Mouse (Mus musculus): ENCODE measurements around the gene Dcst1. TPM values are rescaled to one million over a fixed set of nuclear protein-coding genes. Genes with fewer than 3 reads are reported as not detected.

Dcst1 gene
- polyA plus RNA-seq, 1 experiment from 2014 or later: 0.34 TPM

DNA sequence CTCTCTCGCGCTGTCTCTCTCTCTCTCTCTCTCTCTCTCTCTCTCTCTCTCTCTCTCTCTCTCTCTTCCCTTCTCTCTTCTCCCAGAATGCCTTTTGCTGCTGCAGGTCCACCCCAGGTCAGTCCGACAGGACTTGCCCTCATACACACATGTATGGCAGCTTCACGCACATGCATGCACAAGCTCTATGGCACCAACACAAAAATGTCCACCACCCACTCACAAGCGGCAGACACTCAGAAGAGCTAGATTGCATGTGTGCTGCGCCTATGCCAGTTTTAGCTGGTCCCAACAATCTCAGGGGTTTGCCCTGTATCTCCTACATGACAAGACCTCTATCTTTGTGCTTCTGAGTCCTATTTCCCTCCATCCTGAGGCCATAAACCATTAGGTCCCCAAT lies 47.8 kb downstream of the Dcst1 start:
- no peak for ATAC-seq (replicated peaks; ENCODE audit: low FRiP score, low TSS enrichment, low read depth)
- 64% methylated on average over 6 of the region's 6 CpGs for WGBS
- Histone ChIP-seq H3K9ac (ENCODE audit: low read length) (no peak overlapping the region), H3K4me3 (ENCODE audit: low read depth, low read length) (no peak overlapping the region), H3K27me3 (replicated peaks; ENCODE audit: control insufficient read depth, insufficient read depth, low read length) (peaks cover 32% of the 10 kb centered on the region), H3K27ac (ENCODE audit: low read depth) (no peak overlapping the region), H3K4me1 (replicated peaks; ENCODE audit: control insufficient read depth, insufficient read depth, low read length) (peaks cover 56% of the 10 kb centered on the region), H3K36me3 (ENCODE audit: control insufficient read depth, insufficient read depth, low read length) (no peaks in the 10 kb centered on the region), H3K4me2 (ENCODE audit: low read length) (no peak overlapping the region; the same call in 1 of the 2 replicates), H3K9me3 (ENCODE audit: control insufficient read depth, low read length) (no peaks in the 10 kb centered on the region)
- DNase-seq (ENCODE audit: low spot score): no peak

DNA sequence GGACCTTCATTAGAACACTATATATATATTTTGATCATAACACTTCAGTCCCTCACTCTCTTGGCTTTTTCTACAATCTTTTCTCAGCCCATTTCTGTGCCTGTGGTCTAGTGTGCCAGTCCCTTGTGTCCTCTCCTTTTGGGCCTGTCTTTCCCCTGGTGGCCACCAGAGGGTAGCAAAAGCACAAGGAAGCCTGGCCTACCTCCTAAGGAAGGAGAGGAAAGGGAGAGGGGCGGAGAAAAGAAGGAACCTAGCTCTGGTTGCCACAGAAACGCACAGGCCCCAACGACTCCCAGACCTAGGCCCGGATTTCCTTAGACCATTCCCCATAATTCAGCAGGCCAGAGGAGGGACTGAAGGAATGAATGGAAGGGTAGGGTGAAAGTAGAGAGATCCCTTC lies 48.2 kb downstream of the Dcst1 start:
- H3K9ac ChIP-seq (ENCODE audit: low read length): no peak overlapping the region

DNA sequence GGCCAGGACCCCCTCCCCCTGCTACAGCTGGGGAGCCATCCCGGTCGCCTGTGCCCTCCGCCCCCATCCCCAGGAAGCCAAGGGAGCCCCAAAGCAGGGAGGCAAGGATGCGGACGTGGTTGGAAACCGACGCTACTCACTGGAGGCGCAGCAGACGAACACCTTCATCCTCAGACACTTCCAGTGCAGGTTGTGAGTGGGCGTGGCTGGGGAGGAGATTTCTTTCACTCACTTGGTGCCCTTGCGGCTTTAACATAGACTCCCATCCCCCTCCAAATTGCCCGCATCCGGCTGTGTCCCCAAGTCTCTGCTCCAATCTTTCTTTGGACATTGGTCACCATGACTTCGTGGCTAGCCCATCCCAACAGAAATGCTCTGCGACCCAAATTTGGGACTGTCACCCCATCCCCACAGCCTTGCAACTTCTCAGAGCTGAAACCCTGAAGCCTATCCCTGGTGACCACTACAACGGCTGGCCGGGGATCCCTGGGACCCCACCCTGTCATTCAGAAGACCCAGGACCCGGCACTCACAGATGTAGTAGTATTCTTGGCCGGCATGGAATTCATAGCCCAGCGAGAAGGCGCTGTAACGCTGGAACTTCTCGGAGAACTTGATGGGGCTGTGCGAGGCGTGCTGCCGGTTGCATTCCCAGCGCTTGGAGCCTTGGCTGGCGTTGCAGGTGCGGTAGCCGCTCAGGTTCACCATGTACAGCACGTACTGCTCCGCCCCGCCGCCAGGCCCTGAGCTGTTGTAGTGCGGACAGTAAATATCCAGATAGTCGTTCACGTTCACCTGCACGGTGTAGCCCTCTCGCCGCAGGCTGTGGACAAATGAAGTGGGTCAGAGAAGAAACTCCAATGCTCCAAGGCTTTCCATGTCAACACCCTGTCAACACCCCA lies 48.9 kb downstream of the Dcst1 start:
- H3K27ac ChIP-seq (ENCODE audit: low read depth): no peak overlapping the region
- H3K4me3 ChIP-seq (ENCODE audit: low read depth, low read length): peak overlapping the region; percentile 12; the same call in 1 of the 2 replicates
- peak overlapping the region; percentile 53 for H3K4me2 ChIP-seq (ENCODE audit: low read length)
- H3K4me1 ChIP-seq (replicated peaks; ENCODE audit: control insufficient read depth, insufficient read depth, low read length): peaks cover 47% of the 10 kb centered on the region
- peaks cover 28% of the 10 kb centered on the region for H3K27me3 ChIP-seq (replicated peaks; ENCODE audit: control insufficient read depth, insufficient read depth, low read length)
- DNase-seq (ENCODE audit: low spot score): no peak
- no peak overlapping the region for H3K9ac ChIP-seq (ENCODE audit: low read length)
- ATAC-seq (replicated peaks; ENCODE audit: low FRiP score, low TSS enrichment, low read depth): no peak; the same call in 1 of the 2 replicates
- no peaks in the 10 kb centered on the region for H3K9me3 ChIP-seq (ENCODE audit: control insufficient read depth, low read length)
- 18% methylated on average over 40 of the region's 40 CpGs for WGBS
- H3K36me3 ChIP-seq (ENCODE audit: control insufficient read depth, insufficient read depth, low read length): no peaks in the 10 kb centered on the region

More for the DNA sequence above, 48.2 kb downstream of the Dcst1 start:
- ATAC-seq (replicated peaks; ENCODE audit: low FRiP score, low TSS enrichment, low read depth): peak; percentile 28; the same call in 1 of the 2 replicates
- Histone ChIP-seq H3K27ac (ENCODE audit: low read depth) (no peak overlapping the region), H3K36me3 (ENCODE audit: control insufficient read depth, insufficient read depth, low read length) (no peaks in the 10 kb centered on the region), H3K9me3 (ENCODE audit: control insufficient read depth, low read length) (no peaks in the 10 kb centered on the region), H3K4me1 (replicated peaks; ENCODE audit: control insufficient read depth, insufficient read depth, low read length) (peaks cover 54% of the 10 kb centered on the region), H3K4me2 (ENCODE audit: low read length) (peak overlapping the region; percentile 34), H3K27me3 (replicated peaks; ENCODE audit: control insufficient read depth, insufficient read depth, low read length) (peaks cover 32% of the 10 kb centered on the region), H3K4me3 (ENCODE audit: low read depth, low read length) (no peak overlapping the region)
- 0% methylated on average over 4 of the region's 4 CpGs for WGBS
- peak; percentile 89 for DNase-seq (ENCODE audit: low spot score)

DNA sequence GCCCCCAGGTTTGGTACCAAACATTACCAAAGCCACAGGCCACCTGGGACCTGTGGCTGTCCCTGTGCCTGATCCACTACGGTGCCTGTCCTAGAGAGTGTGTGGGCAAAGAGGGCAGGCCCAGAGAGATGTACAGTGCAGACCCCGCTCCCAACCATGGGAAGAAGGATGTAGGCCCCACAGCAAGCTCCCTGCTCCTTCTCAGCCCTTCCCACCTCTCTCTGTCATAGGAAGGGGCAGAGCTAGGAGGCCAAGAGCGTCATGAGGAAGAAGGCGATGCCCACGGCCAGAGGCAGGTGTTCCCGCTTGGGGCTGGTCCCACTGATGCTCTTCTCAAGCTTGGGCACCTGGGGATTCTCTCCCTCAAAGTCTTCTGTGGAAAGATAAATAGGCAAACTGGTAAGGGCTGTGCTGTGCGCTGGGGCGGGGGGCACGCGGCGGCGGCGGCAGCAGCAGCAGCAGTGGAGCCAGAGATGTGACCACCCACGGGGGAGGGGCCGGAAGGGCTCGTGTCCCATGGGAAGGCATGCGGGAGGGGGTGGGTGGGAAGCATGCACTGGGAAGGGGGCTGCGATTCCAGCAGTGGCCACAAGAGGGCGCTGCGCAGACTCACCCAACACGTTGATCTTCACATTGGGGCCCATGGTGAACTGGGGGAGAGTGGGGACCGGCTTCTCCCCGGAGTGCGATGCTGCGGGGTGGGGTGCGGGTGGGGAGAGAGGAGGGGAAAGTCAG lies 49.7 kb downstream of the Dcst1 start:
- ATAC-seq (replicated peaks; ENCODE audit: low FRiP score, low TSS enrichment, low read depth): peak; percentile 17
- peak overlapping the region; percentile 22; the same call in 1 of the 2 replicates for H3K9ac ChIP-seq (ENCODE audit: low read length)
- H3K27ac ChIP-seq (ENCODE audit: low read depth): no peak overlapping the region
- 8% methylated on average over 26 of the region's 26 CpGs for WGBS
- no peaks in the 10 kb centered on the region for H3K36me3 ChIP-seq (ENCODE audit: control insufficient read depth, insufficient read depth, low read length)
- peaks cover 23% of the 10 kb centered on the region for H3K27me3 ChIP-seq (replicated peaks; ENCODE audit: control insufficient read depth, insufficient read depth, low read length)
- H3K9me3 ChIP-seq (ENCODE audit: control insufficient read depth, low read length): no peaks in the 10 kb centered on the region
- peak overlapping the region; percentile 53 for H3K4me2 ChIP-seq (ENCODE audit: low read length)
- H3K4me1 ChIP-seq (replicated peaks; ENCODE audit: control insufficient read depth, insufficient read depth, low read length): peaks cover 40% of the 10 kb centered on the region
- peak; percentile 96 for DNase-seq (ENCODE audit: low spot score)
- peak overlapping the region; percentile 12 for H3K4me3 ChIP-seq (ENCODE audit: low read depth, low read length)

DNA sequence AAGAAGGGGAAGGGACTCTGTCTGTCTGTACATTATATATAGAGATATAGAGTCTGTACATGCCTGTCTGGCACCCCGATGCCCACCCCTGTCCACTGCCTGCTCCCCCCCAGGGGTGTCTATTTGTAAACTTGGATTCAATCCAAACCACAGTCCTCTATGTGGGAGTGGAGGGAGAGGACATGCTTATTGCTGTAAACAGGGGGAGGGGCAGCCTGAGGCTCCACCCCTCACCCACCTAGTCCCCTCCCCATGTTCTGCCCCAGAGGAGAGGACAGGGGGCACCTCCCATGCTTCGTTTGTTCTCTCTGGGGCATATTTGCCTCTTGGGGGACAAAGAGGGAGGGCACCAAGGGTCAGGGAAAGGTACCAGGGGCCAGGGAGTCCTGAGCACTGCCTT lies 50.3 kb downstream of the Dcst1 start:
- Histone ChIP-seq H3K4me1 (replicated peaks; ENCODE audit: control insufficient read depth, insufficient read depth, low read length) (peaks cover 34% of the 10 kb centered on the region), H3K27me3 (replicated peaks; ENCODE audit: control insufficient read depth, insufficient read depth, low read length) (peaks cover 18% of the 10 kb centered on the region; the same call in 1 of the 2 replicates), H3K4me2 (ENCODE audit: low read length) (peak overlapping the region; percentile 53), H3K36me3 (ENCODE audit: control insufficient read depth, insufficient read depth, low read length) (no peaks in the 10 kb centered on the region), H3K27ac (ENCODE audit: low read depth) (no peak overlapping the region), H3K4me3 (ENCODE audit: low read depth, low read length) (no peak overlapping the region), H3K9ac (ENCODE audit: low read length) (no peak overlapping the region), H3K9me3 (ENCODE audit: control insufficient read depth, low read length) (no peaks in the 10 kb centered on the region)
- WGBS: 57% methylated on average over 2 of the region's 2 CpGs
- no peak for ATAC-seq (replicated peaks; ENCODE audit: low FRiP score, low TSS enrichment, low read depth)
- DNase-seq (ENCODE audit: low spot score): no peak

DNA sequence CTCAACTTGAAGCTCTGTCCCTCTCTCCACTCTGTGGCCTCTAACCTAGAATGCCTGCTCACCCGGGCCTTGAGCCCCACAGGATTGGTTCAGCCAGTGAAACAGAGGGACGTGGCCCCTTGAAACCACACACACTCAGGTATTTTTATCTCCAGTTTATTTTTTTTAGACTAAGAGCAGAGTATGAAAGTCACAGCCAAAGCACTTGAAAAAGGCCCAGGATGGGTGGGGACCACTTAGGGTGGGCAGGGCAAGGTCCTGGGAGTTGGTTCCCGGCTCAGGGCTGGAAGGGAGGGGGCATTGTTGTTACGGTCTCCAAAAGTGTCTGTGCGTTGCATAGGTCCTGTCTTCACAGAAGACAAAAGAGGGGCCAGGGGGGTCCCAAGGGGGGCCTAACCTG lies 50.7 kb downstream of the Dcst1 start:
- ATAC-seq (replicated peaks; ENCODE audit: low FRiP score, low TSS enrichment, low read depth) (no peak), DNase-seq (ENCODE audit: low spot score) (no peak)
- no peaks in the 10 kb centered on the region for H3K9me3 ChIP-seq (ENCODE audit: control insufficient read depth, low read length)
- no peak overlapping the region for H3K27ac ChIP-seq (ENCODE audit: low read depth)
- H3K4me3 ChIP-seq (ENCODE audit: low read depth, low read length): no peak overlapping the region
- no peak overlapping the region for H3K4me2 ChIP-seq (ENCODE audit: low read length)
- H3K9ac ChIP-seq (ENCODE audit: low read length): no peak overlapping the region
- H3K36me3 ChIP-seq (ENCODE audit: control insufficient read depth, insufficient read depth, low read length): no peaks in the 10 kb centered on the region
- peaks cover 14% of the 10 kb centered on the region; the same call in 1 of the 2 replicates for H3K27me3 ChIP-seq (replicated peaks; ENCODE audit: control insufficient read depth, insufficient read depth, low read length)
- 78% methylated on average over 5 of the region's 5 CpGs for WGBS
- H3K4me1 ChIP-seq (replicated peaks; ENCODE audit: control insufficient read depth, insufficient read depth, low read length): peaks cover 31% of the 10 kb centered on the region

DNA sequence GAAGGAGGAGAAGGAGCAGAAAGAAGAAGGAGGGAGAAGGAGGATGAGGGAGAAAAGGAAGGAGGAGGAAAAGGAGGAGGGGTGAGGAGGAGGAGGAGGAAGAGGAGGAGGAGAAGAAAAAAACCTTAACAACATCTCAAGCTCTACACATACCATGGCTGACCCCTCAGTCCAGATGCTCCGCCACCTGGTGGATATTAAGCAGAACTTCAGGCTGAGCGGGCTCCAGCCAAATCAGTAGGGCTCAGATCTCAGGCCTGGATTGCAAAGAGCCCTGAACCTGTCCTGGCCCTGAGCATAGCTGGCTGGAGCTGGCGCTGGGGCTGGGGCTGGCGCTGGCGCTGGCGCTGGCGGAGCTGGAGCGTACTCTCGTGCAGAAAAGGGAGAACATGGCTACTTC lies 57.0 kb downstream of the Dcst1 start:
- H3K9me3 ChIP-seq (ENCODE audit: control insufficient read depth, low read length): no peaks in the 10 kb centered on the region
- no peaks in the 10 kb centered on the region for H3K4me1 ChIP-seq (replicated peaks; ENCODE audit: control insufficient read depth, insufficient read depth, low read length)
- 3% methylated on average over 9 of the region's 9 CpGs for WGBS
- H3K9ac ChIP-seq (ENCODE audit: low read length): no peak overlapping the region
- DNase-seq (ENCODE audit: low spot score) (peak; percentile 88), ATAC-seq (replicated peaks; ENCODE audit: low FRiP score, low TSS enrichment, low read depth) (peak; percentile 65)
- H3K36me3 ChIP-seq (ENCODE audit: control insufficient read depth, insufficient read depth, low read length): no peaks in the 10 kb centered on the region
- H3K4me3 ChIP-seq (ENCODE audit: low read depth, low read length): no peak overlapping the region
- H3K27me3 ChIP-seq (replicated peaks; ENCODE audit: control insufficient read depth, insufficient read depth, low read length): no peaks in the 10 kb centered on the region
- H3K4me2 ChIP-seq (ENCODE audit: low read length): no peak overlapping the region
- H3K27ac ChIP-seq (ENCODE audit: low read depth): no peak overlapping the region

DNA sequence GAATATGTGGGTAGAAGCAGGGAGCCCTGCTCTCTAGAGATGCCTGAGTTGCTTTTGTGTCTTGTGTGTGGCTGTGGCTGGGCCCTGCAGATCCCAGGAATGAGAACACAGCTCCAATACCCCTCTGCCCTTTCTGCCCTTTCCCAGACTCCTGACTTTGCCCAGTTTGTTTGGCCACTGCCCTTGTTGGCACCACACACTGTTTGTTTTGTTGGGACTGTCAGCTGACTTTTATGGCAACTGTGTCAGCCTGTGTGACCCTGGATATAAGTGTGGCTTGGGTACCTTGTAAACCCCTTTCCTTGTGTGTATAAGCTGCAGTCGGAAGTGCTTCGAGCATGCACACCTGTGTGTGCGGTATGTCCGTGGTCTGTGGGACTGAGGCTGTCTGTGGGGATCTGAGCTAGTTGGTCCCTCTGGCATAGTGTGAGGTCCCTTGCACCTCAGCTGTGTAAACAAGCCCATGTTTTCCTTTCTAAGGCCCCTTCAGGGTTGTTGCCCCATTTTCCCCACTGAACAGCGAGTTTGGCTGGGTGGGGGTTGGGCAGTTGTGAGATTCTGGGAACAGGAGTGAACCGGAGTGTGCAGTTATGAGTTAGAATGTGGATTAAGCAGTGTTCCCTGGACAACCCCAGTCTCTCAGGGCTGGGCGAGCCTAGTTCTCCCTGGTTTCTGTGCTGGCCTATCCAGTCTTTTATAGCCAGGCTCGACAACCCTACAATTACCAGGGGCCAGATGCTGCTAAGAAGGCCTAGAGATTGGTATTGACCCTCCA lies 59.3 kb downstream of the Dcst1 start:
- H3K9ac ChIP-seq (ENCODE audit: low read length): no peak overlapping the region
- H3K4me3 ChIP-seq (ENCODE audit: low read depth, low read length): no peak overlapping the region
- ATAC-seq (replicated peaks; ENCODE audit: low FRiP score, low TSS enrichment, low read depth): no peak
- no peaks in the 10 kb centered on the region for H3K4me1 ChIP-seq (replicated peaks; ENCODE audit: control insufficient read depth, insufficient read depth, low read length)
- no peak for DNase-seq (ENCODE audit: low spot score)
- no peaks in the 10 kb centered on the region for H3K36me3 ChIP-seq (ENCODE audit: control insufficient read depth, insufficient read depth, low read length)
- H3K27me3 ChIP-seq (replicated peaks; ENCODE audit: control insufficient read depth, insufficient read depth, low read length): no peaks in the 10 kb centered on the region
- H3K4me2 ChIP-seq (ENCODE audit: low read length): no peak overlapping the region
- 56% methylated on average over 8 of the region's 8 CpGs for WGBS
- H3K9me3 ChIP-seq (ENCODE audit: control insufficient read depth, low read length): no peaks in the 10 kb centered on the region
- no peak overlapping the region for H3K27ac ChIP-seq (ENCODE audit: low read depth)

All from intestine, embryonic 14.5 days (tissue).